Mouse (Mus musculus): ENCODE results near the gene Pogz. TPM values are rescaled to one million over a fixed set of nuclear protein-coding genes. Genes with fewer than 3 reads are reported as not detected.
"Not testable (repeated sequence)": the region's sequence is repeated elsewhere in the genome, so short reads cannot be mapped to it uniquely, and the experiment has no call there.

The Pogz gene
- total RNA-seq, 2 experiments from 2014 or later: 23.9 to 24.0 TPM

GRCm38 (mm10) chr3:94911050-94911693 is 73.8 kb downstream of the Pogz start:
- DNase-seq: no peak

GRCm38 (mm10) chr3:94913801-94914200 is 76.4 kb downstream of the Pogz start:
- intact Hi-C loops (cut with DNase I): no loop called here
- DNase-seq: no peak

More at GRCm38 (mm10) chr3:94911050-94911693, 73.8 kb downstream of the Pogz start:
- intact Hi-C loops (cut with DNase I): no loop called here

GRCm38 (mm10) chr3:94915903-94916741 is 78.8 kb downstream of the Pogz start:
- intact Hi-C loops (cut with DNase I): no loop called here

GRCm38 (mm10) chr3:94917816-94918361 is 80.5 kb downstream of the Pogz start:
- intact Hi-C loops (cut with DNase I): no loop called here
- no peak for DNase-seq

More at GRCm38 (mm10) chr3:94915903-94916741, 78.8 kb downstream of the Pogz start:
- DNase-seq: no peak

GRCm38 (mm10) chr3:94918845-94919244 is 81.5 kb downstream of the Pogz start:
- intact Hi-C loops (cut with DNase I): no loop called here
- DNase-seq: no peak

GRCm38 (mm10) chr3:94921104-94921503 is 83.7 kb downstream of the Pogz start:
- intact Hi-C loops (cut with DNase I): no loop called here

GRCm38 (mm10) chr3:94922333-94922732 is 85.0 kb downstream of the Pogz start:
- intact Hi-C loops (cut with DNase I): no loop called here

More at GRCm38 (mm10) chr3:94921104-94921503, 83.7 kb downstream of the Pogz start:
- DNase-seq: no peak

GRCm38 (mm10) chr3:94924688-94925087 is 87.3 kb downstream of the Pogz start:
- no peak for DNase-seq
- intact Hi-C loops (cut with DNase I): no loop called here

More at GRCm38 (mm10) chr3:94922333-94922732, 85.0 kb downstream of the Pogz start:
- no peak for DNase-seq

GRCm38 (mm10) chr3:94926301-94926736 is 89.0 kb downstream of the Pogz start:
- intact Hi-C loops (cut with DNase I); DNase-seq: not testable (repeated sequence)

GRCm38 (mm10) chr3:94928979-94929378 is 91.6 kb downstream of the Pogz start:
- DNase-seq; intact Hi-C loops (cut with DNase I): not testable (repeated sequence)

GRCm38 (mm10) chr3:94930386-94931266 is 93.3 kb downstream of the Pogz start:
- DNase-seq: peak; percentile 23 to 40
- intact Hi-C loops (cut with DNase I): not testable (repeated sequence)

GRCm38 (mm10) chr3:94931427-94932082 is 94.2 kb downstream of the Pogz start:
- DNase-seq; intact Hi-C loops (cut with DNase I): not testable (repeated sequence)

Other genes starting within 250 kb of the Pogz start
- not detected for gene Gm10972, start 194.5 kb upstream of the Pogz start, total RNA-seq (2021)
- 1 to 10 TPM; 3.1 to 3.9 TPM for gene Tuft1, start 178.7 kb upstream of the Pogz start, total RNA-seq (2021)
- gene Selenbp2, start 144.0 kb upstream of the Pogz start, total RNA-seq (2021): 10 to 100 TPM in 1 of 2 experiments, 1 to 10 TPM in 1; 8.7 to 11.6 TPM
- under 1 TPM; 0.63 to 0.86 TPM for gene Cgn, start 51.1 kb upstream of the Pogz start, total RNA-seq (2021)
- gene Psmb4, start 49.4 kb downstream of the Pogz start, total RNA-seq (2021): 100 to 1,000 TPM; 217 to 251 TPM
- gene Selenbp1, start 95.5 kb downstream of the Pogz start, total RNA-seq (2021): 10 to 100 TPM; 63.8 to 84.9 TPM
- gene Rfx5, start 116.5 kb downstream of the Pogz start, total RNA-seq (2021): 1 to 10 TPM; 8.2 to 8.4 TPM
- 10 to 100 TPM; 33.5 to 35.3 TPM for gene Pi4kb, start 137.2 kb downstream of the Pogz start, total RNA-seq (2021)
- 10 to 100 TPM; 15.4 to 16.8 TPM for gene Zfp687, start 177.9 kb downstream of the Pogz start, total RNA-seq (2021)
- gene Psmd4, start 205.0 kb downstream of the Pogz start, total RNA-seq (2021): 100 to 1,000 TPM; 118 to 132 TPM